Mouse (Mus musculus) urinary bladder, postnatal 14 days (tissue): Measurements from ENCODE around the gene Unk.

ENCODE experiments used
- DNase-seq: peaks from one replicate; pipeline ENCODE4 v3.0.0; 2021; ENCODE audit warnings: low spot score

The Unk gene

GRCm38 (mm10) chr11:116030898-116031845 is 1.1 kb downstream of the Unk start:
- no peak for DNase-seq

GRCm38 (mm10) chr11:116034584-116034983 is 4.5 kb downstream of the Unk start:
- DNase-seq, result no peak

- DNase-seq, result no peak
Measured at GRCm38 (mm10) chr11:116036671-116037070, 6.5 kb downstream of the Unk start.

DNA sequence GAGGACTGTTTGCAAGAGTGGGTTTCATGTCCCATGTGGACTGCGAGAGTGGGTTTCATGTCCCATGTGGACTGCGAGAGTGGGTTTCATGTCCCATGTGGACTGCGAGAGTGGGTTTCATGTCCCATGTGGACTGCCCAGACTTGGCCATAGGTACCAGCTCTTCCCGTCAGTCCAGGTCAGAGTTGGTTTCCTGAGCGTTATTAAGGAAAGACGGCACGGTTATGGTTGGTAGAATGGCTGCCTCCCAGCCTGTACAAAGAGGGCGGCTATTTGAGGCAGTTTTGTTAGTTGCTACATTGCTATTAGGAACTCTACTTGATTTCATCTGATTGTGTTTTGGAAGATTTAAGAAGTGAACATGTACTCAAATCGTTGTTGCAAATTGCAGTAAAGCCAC is 7.7 kb downstream of the Unk start:
- no peak for DNase-seq

- no peak for DNase-seq
Measured at GRCm38 (mm10) chr11:116040593-116040992, 10.5 kb downstream of the Unk start.

GRCm38 (mm10) chr11:116041833-116042232 is 11.7 kb downstream of the Unk start:
- no peak for DNase-seq

DNA sequence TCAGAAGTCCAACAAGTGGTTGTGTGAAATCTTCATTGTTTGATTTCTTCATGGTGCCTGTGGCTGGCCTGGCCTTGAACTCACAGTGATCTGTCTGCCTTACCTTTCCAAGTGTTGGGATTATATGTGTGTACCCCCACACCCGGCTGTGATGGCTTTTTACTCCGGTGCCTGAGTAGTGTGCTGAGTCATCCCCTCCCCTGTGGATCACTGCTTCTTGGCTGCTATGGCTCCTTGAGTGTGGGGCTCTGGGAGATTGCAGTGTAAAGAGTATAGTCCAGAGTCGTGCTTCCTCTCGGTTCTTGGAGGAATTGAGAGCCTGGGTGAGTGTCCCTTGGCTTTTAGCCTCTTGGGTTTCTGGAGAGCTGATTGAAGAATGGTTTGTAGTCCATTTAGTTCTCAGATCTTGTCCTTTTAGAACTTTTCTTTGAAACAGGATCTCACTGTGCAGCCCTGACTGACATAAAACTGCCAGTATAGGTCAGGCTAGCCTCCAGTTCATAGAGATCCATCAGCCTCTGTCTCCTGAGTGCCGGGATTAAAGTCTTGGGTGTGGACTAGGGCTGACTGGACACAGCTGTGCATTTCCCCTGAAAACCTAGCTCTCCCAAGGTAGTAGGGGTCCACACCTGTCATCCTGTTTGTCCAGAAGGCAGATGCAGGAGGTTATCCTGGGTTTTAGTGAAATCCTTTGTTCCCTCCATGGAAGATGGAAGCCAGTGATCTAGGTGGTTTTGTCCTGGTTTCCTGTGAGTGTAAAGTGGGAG is 12.4 kb downstream of the Unk start:
- no peak for DNase-seq

- no peak for DNase-seq
Measured at GRCm38 (mm10) chr11:116043286-116043685, 13.2 kb downstream of the Unk start.

GRCm38 (mm10) chr11:116045173-116045572 is 15.1 kb downstream of the Unk start:
- no peak for DNase-seq

DNA sequence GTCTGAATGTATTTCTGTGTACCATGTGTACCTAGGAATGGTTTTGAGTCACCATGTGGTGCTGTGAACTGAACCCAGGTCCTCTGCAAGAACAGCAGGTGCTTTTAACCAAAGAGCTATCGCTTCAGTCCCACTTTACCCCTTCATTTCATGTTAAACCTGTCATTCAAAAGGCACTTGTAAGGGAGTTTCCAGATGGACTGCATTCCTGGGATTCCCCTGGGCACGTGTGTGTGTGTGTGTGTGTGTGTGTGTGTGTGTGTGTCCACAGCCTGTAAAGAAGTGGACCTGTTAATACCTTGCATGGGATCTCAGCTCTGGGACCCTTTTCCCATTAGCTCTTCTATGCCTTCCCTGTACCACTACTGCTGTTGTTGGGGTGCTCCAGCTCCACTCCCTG is 19.5 kb downstream of the Unk start:
- DNase-seq, result no peak

DNA sequence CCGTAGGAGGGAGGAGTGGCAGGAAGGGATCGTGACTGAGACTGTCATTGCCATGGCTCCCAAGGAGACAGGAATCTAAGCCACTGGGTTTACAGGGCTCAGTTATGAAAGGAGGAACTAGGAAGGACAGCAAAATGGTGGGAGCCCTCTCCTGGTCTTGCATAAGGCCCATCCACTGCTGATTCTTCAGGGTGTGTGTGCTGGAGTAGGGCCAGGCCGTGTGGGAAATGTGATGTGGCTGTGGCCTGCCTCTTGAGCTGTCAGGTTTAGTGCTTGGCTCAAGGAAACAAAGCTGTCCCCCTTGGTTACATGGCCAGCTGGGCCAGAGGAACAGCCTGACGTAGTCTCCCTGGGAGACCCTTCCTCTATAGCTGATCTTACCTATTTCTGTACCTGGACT is 20.1 kb downstream of the Unk start:
- no peak for DNase-seq

GRCm38 (mm10) chr11:116053510-116054229 is 23.5 kb downstream of the Unk start:
- no peak for DNase-seq

GRCm38 (mm10) chr11:116055873-116056272 is 25.8 kb downstream of the Unk start:
- no peak for DNase-seq

DNA sequence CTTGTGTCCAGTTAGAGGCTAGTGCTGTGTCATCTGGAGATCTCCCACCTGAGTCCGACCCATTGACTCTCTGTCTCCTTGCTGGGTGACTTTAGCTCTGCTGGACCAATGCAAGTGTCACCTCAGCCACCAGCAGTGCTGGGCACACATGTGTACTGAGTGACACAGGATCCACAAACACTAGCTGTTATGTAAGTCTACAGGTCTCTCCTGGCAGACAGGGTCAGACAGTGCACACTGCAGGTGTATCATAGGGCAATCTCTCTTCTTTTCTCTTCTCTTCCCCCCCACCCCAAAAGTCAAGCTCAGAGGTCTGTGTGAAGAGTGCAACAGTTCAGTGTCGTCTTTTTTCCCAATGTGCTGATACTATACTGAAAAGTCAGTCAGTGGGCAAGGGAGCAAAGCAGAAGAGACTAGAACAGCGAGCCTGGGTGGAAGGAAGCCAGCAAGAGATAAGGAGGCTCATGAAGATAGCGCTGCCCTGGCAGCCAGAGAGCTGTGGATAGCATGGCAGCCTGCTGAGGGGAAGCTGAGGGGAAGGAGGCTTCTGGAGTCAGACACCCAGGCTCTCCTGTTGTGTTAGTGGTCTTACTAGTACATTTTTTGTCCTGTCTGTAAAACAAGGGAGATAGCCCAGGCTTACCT is 27.2 kb downstream of the Unk start:
- DNase-seq, result no peak

GRCm38 (mm10) chr11:116058022-116058614 is 28.0 kb downstream of the Unk start:
- no peak for DNase-seq

- DNase-seq, result no peak
Measured at GRCm38 (mm10) chr11:116058868-116059690, 29.0 kb downstream of the Unk start.

- no peak for DNase-seq
Measured at GRCm38 (mm10) chr11:116059691-116060025, 29.5 kb downstream of the Unk start.

DNA sequence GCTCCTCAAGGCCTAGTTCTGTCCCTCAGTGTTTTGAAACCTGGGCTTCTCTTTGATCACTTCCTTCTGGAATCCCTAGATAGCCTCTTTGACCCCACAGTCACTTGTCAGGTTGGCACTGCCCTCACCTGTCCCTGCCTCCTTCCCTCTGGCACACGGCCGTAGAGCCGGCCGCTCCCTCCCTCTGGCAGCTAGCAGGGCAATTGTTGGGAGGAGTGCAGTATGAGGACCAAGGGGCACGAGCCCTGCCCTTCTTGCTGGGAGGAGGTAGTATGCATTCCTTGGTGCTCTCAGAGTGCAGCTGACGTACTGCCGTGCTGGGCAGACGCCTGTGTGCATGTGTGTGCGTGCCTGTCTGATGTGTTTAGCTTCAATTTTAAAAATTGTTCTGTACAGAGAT is 30.5 kb downstream of the Unk start:
- DNase-seq, result peak; percentile 57

- DNase-seq, result no peak
Measured at GRCm38 (mm10) chr11:116061641-116062415, 31.7 kb downstream of the Unk start.

DNA sequence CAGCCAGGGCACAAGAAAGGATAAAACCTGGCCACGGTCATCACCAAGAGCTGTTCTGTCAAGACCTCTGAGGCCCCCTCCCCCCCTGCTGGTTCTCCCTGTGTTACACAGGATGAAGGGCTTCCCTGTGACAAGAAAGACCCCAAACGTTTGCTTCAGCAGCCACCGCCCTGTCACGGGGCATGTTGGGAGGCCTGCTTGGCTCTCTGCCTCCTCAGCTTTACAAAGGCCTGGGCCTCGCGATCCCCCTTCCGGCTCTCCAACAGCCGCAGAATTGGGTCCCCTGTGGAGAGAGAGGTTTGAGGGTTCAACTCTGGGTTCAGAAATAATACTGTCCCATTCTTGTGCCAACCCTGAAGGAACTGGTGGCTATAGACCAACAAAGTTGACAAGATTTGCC is 32.4 kb downstream of the Unk start:
- no peak for DNase-seq
